Mouse (Mus musculus): ENCODE measurements around the gene Paqr7. TPM values are rescaled to one million over a fixed set of nuclear protein-coding genes. Genes with fewer than 3 reads are reported as not detected.

Gene Paqr7
- total and polyA plus RNA-seq, 3 experiments, result 0.19 to 2.4 TPM; not detected in 1

GRCm38 (mm10) chr4:134479839-134480238 is 16.7 kb upstream of the Paqr7 start:
- no peak for TF ChIP-seq JUND (IDR thresholded peaks at IDR 0.05; ENCODE audit: low read depth, low read length)
- TF ChIP-seq CHD1 (IDR thresholded peaks at IDR 0.05; ENCODE audit: low read depth, low read length), result no peak
- TF ChIP-seq ELF1 (IDR thresholded peaks at IDR 0.05; ENCODE audit: low read depth, low read length), result no peak
- no peak for TF ChIP-seq ZMIZ1 (IDR thresholded peaks at IDR 0.05; ENCODE audit: low read depth, low read length)
- no peak for TF ChIP-seq CHD2 (IDR thresholded peaks at IDR 0.05; ENCODE audit: low read length)
- no peak for TF ChIP-seq GABPA (IDR thresholded peaks at IDR 0.05; ENCODE audit: low read depth, low read length)
- TF ChIP-seq MAZ (IDR thresholded peaks at IDR 0.05; ENCODE audit: low read depth, low read length), result no peak
- TF ChIP-seq USF2 (IDR thresholded peaks at IDR 0.05; ENCODE audit: borderline replicate concordance in 1 of 2, insufficient read depth in 1 of 2, low read depth in 1 of 2, low read length in 2 of 2), result no peak
- no peak for TF ChIP-seq SMC3 (IDR thresholded peaks at IDR 0.05; ENCODE audit: low read depth, low read length)
- TF ChIP-seq UBTF (IDR thresholded peaks at IDR 0.05; ENCODE audit: borderline replicate concordance, insufficient read depth, low read depth, low read length), result no peak
- no peak for TF ChIP-seq POLR2AphosphoS5 (IDR thresholded peaks at IDR 0.05; ENCODE audit: borderline replicate concordance, low read depth, low read length)
- TF ChIP-seq GATA1 (IDR thresholded peaks at IDR 0.05; ENCODE audit: low read depth, low read length), result no peak
- TF ChIP-seq MYC (IDR thresholded peaks at IDR 0.05; ENCODE audit: low read depth, low read length), result no peak
- no peak for TF ChIP-seq ZC3H11A (IDR thresholded peaks at IDR 0.05; ENCODE audit: low read depth, low read length)
- TF ChIP-seq CTCF (IDR thresholded peaks at IDR 0.05 in 2 of 3, conservative IDR thresholded peaks at IDR 0.05 in 1 of 3; ENCODE audit: control insufficient read depth in 1 of 3, insufficient read depth in 1 of 3, low read depth in 2 of 3, low read length in 3 of 3, poor library complexity in 1 of 3, severe bottlenecking in 1 of 3), result no peak
- Histone ChIP-seq H3K4me3 (ENCODE audit: control insufficient read depth in 1 of 2, insufficient read depth in 1 of 2, low read depth in 2 of 2, low read length in 2 of 2) (no peak overlapping the region), H3K9me3 (replicated peaks; ENCODE audit: insufficient read depth, low read length) (no peaks in the 10 kb centered on the region), H3K27me3 (ENCODE audit: control insufficient read depth in 1 of 2, insufficient read depth in 2 of 2, low read length in 2 of 2) (peaks cover 1 to 6% of the 10 kb centered on the region in 2 experiments; a peak in 2 of 4 replicates), H3K9ac (ENCODE audit: control insufficient read depth, low read depth, low read length, poor library complexity, severe bottlenecking) (no peak overlapping the region), H3K36me3 (ENCODE audit: control insufficient read depth in 1 of 2, insufficient read depth in 2 of 2, low read length in 2 of 2) (no peaks in the 10 kb centered on the region), H3K4me1 (ENCODE audit: control insufficient read depth in 1 of 2, insufficient read depth in 2 of 2, low read length in 2 of 2) (no peaks in the 10 kb centered on the region; a peak in 1 of 4 replicates), H3K79me2 (ENCODE audit: control insufficient read depth, insufficient read depth, low read length, poor library complexity) (no peaks in the 10 kb centered on the region), H3K27ac (ENCODE audit: control insufficient read depth, low read depth, low read length) (no peak overlapping the region)
- DNase-seq (ENCODE audit: low read depth, low spot score), result no peak

GRCm38 (mm10) chr4:134480864-134481263 is 15.6 kb upstream of the Paqr7 start:
- peak; percentile 82 for DNase-seq (ENCODE audit: low read depth, low spot score)
- peaks cover 3 to 6% of the 10 kb centered on the region in 2 experiments; a peak in 2 of 4 replicates for H3K27me3 ChIP-seq (ENCODE audit: control insufficient read depth in 1 of 2, insufficient read depth in 2 of 2, low read length in 2 of 2)
- H3K9ac ChIP-seq (ENCODE audit: control insufficient read depth, low read depth, low read length, poor library complexity, severe bottlenecking), result no peak overlapping the region
- H3K27ac ChIP-seq (ENCODE audit: control insufficient read depth, low read depth, low read length), result no peak overlapping the region
- no peaks in the 10 kb centered on the region for H3K36me3 ChIP-seq (ENCODE audit: control insufficient read depth in 1 of 2, insufficient read depth in 2 of 2, low read length in 2 of 2)
- H3K79me2 ChIP-seq (ENCODE audit: control insufficient read depth, insufficient read depth, low read length, poor library complexity), result no peaks in the 10 kb centered on the region
- H3K4me3 ChIP-seq (ENCODE audit: control insufficient read depth in 1 of 2, insufficient read depth in 1 of 2, low read depth in 2 of 2, low read length in 2 of 2), result no peak overlapping the region
- no peaks in the 10 kb centered on the region; a peak in 1 of 4 replicates for H3K4me1 ChIP-seq (ENCODE audit: control insufficient read depth in 1 of 2, insufficient read depth in 2 of 2, low read length in 2 of 2)
- H3K9me3 ChIP-seq (replicated peaks; ENCODE audit: insufficient read depth, low read length), result no peaks in the 10 kb centered on the region
- no peak for TF ChIP-seq ZNF384 (IDR thresholded peaks at IDR 0.05; ENCODE audit: low read depth, low read length)
- TF ChIP-seq UBTF (IDR thresholded peaks at IDR 0.05; ENCODE audit: borderline replicate concordance, insufficient read depth, low read depth, low read length), result no peak
- TF ChIP-seq BHLHE40 (IDR thresholded peaks at IDR 0.05; ENCODE audit: borderline replicate concordance, low read depth, low read length), result no peak
- no peak for TF ChIP-seq ETS1 (IDR thresholded peaks at IDR 0.05; ENCODE audit: low read depth, low read length)
- no peak for TF ChIP-seq NRF1 (IDR thresholded peaks at IDR 0.05; ENCODE audit: insufficient read depth, low read depth, low read length, poor library complexity, severe bottlenecking)
- no peak for TF ChIP-seq TBP (IDR thresholded peaks at IDR 0.05; ENCODE audit: low read depth, low read length)
- TF ChIP-seq SMC3 (IDR thresholded peaks at IDR 0.05; ENCODE audit: low read depth, low read length), result peak; percentile 76
- TF ChIP-seq CTCF (IDR thresholded peaks at IDR 0.05 in 2 of 3, conservative IDR thresholded peaks at IDR 0.05 in 1 of 3; ENCODE audit: control insufficient read depth in 1 of 3, insufficient read depth in 1 of 3, low read depth in 2 of 3, low read length in 3 of 3, poor library complexity in 1 of 3, severe bottlenecking in 1 of 3), result peak; percentile 77 to 91 (median 85)
- peak; percentile 35 for TF ChIP-seq RAD21 (IDR thresholded peaks at IDR 0.05; ENCODE audit: low read depth, low read length)
- no peak for TF ChIP-seq GABPA (IDR thresholded peaks at IDR 0.05; ENCODE audit: low read depth, low read length)
- TF ChIP-seq JUND (IDR thresholded peaks at IDR 0.05; ENCODE audit: low read depth, low read length), result no peak
- TF ChIP-seq RCOR1 (IDR thresholded peaks at IDR 0.05; ENCODE audit: low read depth, low read length), result no peak
- TF ChIP-seq EP300 (IDR thresholded peaks at IDR 0.05; ENCODE audit: low read depth in 1 of 2, low read length in 2 of 2), result no peak
- no peak for TF ChIP-seq MYB (IDR thresholded peaks at IDR 0.05; ENCODE audit: low read depth, low read length)
- TF ChIP-seq USF2 (IDR thresholded peaks at IDR 0.05; ENCODE audit: borderline replicate concordance in 1 of 2, insufficient read depth in 1 of 2, low read depth in 1 of 2, low read length in 2 of 2), result no peak
- TF ChIP-seq MAX (IDR thresholded peaks at IDR 0.05; ENCODE audit: low read length), result no peak
- TF ChIP-seq ZC3H11A (IDR thresholded peaks at IDR 0.05; ENCODE audit: low read depth, low read length), result peak; percentile 46
- no peak for TF ChIP-seq SIN3A (IDR thresholded peaks at IDR 0.05; ENCODE audit: low read length)
- no peak for TF ChIP-seq ELF1 (IDR thresholded peaks at IDR 0.05; ENCODE audit: low read depth, low read length)

Data from MEL (cell line).